Mouse (Mus musculus): ENCODE measurements around the gene Tmem206.

GRCm38 (mm10) chr1:191313926-191314325 is 11.8 kb upstream of the Tmem206 start:
- TF ChIP-seq GATA1 (IDR thresholded peaks at IDR 0.05; ENCODE audit: borderline replicate concordance, low read length) (no peak), FLI1 (IDR thresholded peaks at IDR 0.05; ENCODE audit: low read length) (no peak)

All from megakaryocyte, embryonic 14.5 days (primary cell).